In the genomic region with DNA sequence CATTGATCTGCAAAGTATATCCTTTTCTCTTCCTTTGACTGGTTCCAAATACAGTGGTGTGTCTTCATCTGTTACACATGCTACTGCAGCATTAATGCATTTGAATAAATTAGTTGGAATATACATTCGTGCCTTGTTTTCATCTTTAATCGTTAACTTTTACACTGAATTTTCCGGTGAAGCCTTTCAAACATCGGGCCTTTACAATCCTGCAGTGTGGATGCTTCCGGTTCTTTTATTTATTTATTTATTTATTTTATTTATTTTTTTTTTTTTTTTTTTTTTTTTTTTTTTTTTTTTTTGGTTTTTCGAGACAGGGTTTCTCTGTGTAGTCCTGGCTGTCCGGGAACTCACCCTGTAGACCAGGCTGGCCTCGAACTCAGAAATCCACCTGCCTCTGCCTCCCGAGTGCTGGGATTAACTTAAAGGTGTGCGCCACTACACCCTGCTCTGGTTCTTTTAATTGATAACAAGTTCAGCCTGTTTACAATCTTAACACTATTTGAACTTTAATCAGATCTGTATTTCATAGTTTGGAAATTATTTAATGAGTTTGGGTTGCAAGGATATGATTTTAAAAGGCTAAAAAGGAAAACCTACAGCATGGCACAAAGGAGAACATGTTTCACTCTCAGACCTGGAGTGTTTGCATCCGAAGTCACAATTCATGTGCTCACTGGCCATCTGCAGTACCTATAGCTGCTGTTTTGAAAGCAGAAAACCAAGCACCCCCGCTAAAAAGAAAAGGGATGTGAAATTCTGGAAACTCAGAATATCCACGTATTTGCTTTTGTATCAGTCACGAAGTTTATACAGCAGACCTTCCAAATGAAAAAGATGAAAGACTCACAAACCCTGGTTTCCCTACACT, we compare ENCODE assay signal across 8 mouse cellular contexts. TPM values are rescaled to one million over a fixed set of nuclear protein-coding genes. Genes with fewer than 3 reads are reported as not detected.
DNase-seq lines count a peak whose midpoint lies in the region; ATAC-seq and TF ChIP-seq lines count a peak whose summit lies in the region.

No protein-coding gene starts in this region.

- peak overlapping the region; percentile 83 for H3K4me2 ChIP-seq in heart, embryonic 13.5 days
- H3K4me2 ChIP-seq in hindbrain, embryonic 11.5 days (replicated peaks; ENCODE audit: low read depth, low read length) = peak overlapping the region; percentile 63

- intact Hi-C loops in heart, postnatal 14 days (cut with DNase I) = no loop called here

- no peak for ATAC-seq in heart, embryonic 13.5 days (ENCODE audit: extremely low read depth, insufficient number of reproducible peaks, low FRiP score, low TSS enrichment)
- peak; percentile 56 for ATAC-seq in hindbrain, embryonic 11.5 days (ENCODE audit: low FRiP score)

- H3K36me3 ChIP-seq in heart, embryonic 13.5 days = peaks cover 42% of the 10 kb centered on the region
- H3K36me3 ChIP-seq in hindbrain, embryonic 11.5 days (ENCODE audit: control insufficient read depth, insufficient read depth, low read length) = peaks cover 9% of the 10 kb centered on the region; the same call in 1 of the 2 replicates
- H3K36me3 ChIP-seq in midbrain, embryonic 10.5 days = peaks cover 62% of the 10 kb centered on the region

- no peaks in the 10 kb centered on the region for H3K27me3 ChIP-seq in heart, embryonic 13.5 days (replicated peaks)
- H3K27me3 ChIP-seq in hindbrain, embryonic 11.5 days (ENCODE audit: control insufficient read depth, insufficient read depth, low read length) = no peaks in the 10 kb centered on the region
- H3K27me3 ChIP-seq in midbrain, embryonic 10.5 days (ENCODE audit: low read depth, poor library complexity, severe bottlenecking) = no peaks in the 10 kb centered on the region

- no peak for TF ChIP-seq POLR2A in bone marrow, adult 2 months (IDR thresholded peaks at IDR 0.05; ENCODE audit: borderline replicate concordance, control insufficient read depth, low read depth, low read length)

- peak overlapping the region; percentile 92 for H3K9ac ChIP-seq in heart, embryonic 13.5 days
- H3K9ac ChIP-seq in hindbrain, embryonic 11.5 days (ENCODE audit: low read depth, low read length) = peak overlapping the region; percentile 90; the same call in 1 of the 2 replicates

- peak overlapping the region; percentile 92 for H3K27ac ChIP-seq in heart, embryonic 13.5 days (replicated peaks)
- peak overlapping the region; percentile 98 for H3K27ac ChIP-seq in bone marrow, adult 2 months (ENCODE audit: control insufficient read depth, insufficient read depth, low read depth, low read length, poor library complexity)
- peak overlapping the region; percentile 30; the same call in 1 of the 2 replicates for H3K27ac ChIP-seq in hindbrain, embryonic 11.5 days (ENCODE audit: low read depth, low read length)
- peak overlapping the region; percentile 98 for H3K27ac ChIP-seq in midbrain, embryonic 10.5 days (replicated peaks)

- no peaks in the 10 kb centered on the region for H3K9me3 ChIP-seq in heart, embryonic 13.5 days
- no peaks in the 10 kb centered on the region for H3K9me3 ChIP-seq in hindbrain, embryonic 11.5 days (ENCODE audit: control insufficient read depth, low read length)
- no peaks in the 10 kb centered on the region for H3K9me3 ChIP-seq in midbrain, embryonic 10.5 days (replicated peaks)

- TF ChIP-seq CTCF in bone marrow, adult 2 months (IDR thresholded peaks at IDR 0.05; ENCODE audit: control insufficient read depth, insufficient read depth, low read length) = no peak

- peak overlapping the region; percentile 83 for H3K4me3 ChIP-seq in heart, embryonic 13.5 days
- peak overlapping the region; percentile 96 for H3K4me3 ChIP-seq in bone marrow, adult 2 months (replicated peaks; ENCODE audit: control insufficient read depth, low read depth, low read length)
- H3K4me3 ChIP-seq in hindbrain, embryonic 11.5 days (ENCODE audit: low read depth, low read length) = peak overlapping the region; percentile 93
- peak overlapping the region; percentile 93 for H3K4me3 ChIP-seq in midbrain, embryonic 10.5 days

- 61% methylated on average over 13 of the region's 14 CpGs for WGBS in heart, embryonic 13.5 days
- 53% methylated on average over 14 of the region's 14 CpGs for WGBS in bone marrow, adult 2 months
- 66% methylated on average over 13 of the region's 14 CpGs for WGBS in hindbrain, embryonic 11.5 days
- WGBS in midbrain, embryonic 10.5 days = 71% methylated on average over 14 of the region's 14 CpGs

- H3K4me1 ChIP-seq in heart, embryonic 13.5 days = peaks cover 22% of the 10 kb centered on the region
- H3K4me1 ChIP-seq in bone marrow, adult 2 months (ENCODE audit: control insufficient read depth, insufficient read depth, low read length) = no peaks in the 10 kb centered on the region; the same call in 1 of the 2 replicates
- peaks cover 3% of the 10 kb centered on the region; the same call in 1 of the 2 replicates for H3K4me1 ChIP-seq in hindbrain, embryonic 11.5 days (replicated peaks; ENCODE audit: control insufficient read depth, insufficient read depth, low read length)
- H3K4me1 ChIP-seq in midbrain, embryonic 10.5 days = peaks cover 21% of the 10 kb centered on the region

- DNase-seq in heart, postnatal 14 days = no peak
- DNase-seq in hindbrain, embryonic 11.5 days (ENCODE audit: low spot score) = no peak
- no peak for DNase-seq in midbrain, embryonic 10.5 days (ENCODE audit: low spot score)
- no peak for DNase-seq in retina, embryonic 14.5 days (ENCODE audit: low spot score)
- no peak for DNase-seq in cerebellum, postnatal 4 days (ENCODE audit: low spot score in 2 of 2)
- no peak for DNase-seq in spleen, postnatal 36 days (ENCODE audit: low spot score in 2 of 2)

RNA-seq across cellular contexts. Expression of gene Gtf2a2, which starts 0.6 kb away (rescaled TPM):
- polyA plus RNA-seq in heart, embryonic 13.5 days (2015; fragmentation: Nextera tagmentation; extraction: Ambion mirVana) = 150 and 170 TPM in 2 replicates
- 10 to 100 TPM; 59.4 to 65.2 TPM for total RNA-seq in heart, postnatal 14 days (2021)
- polyA plus RNA-seq in bone marrow, adult 2 months (2011; ENCODE audit: insufficient read depth, insufficient read length, low replicate concordance, missing spikeins) = 71.1 and 78.5 TPM in 2 replicates
- polyA plus RNA-seq in hindbrain, embryonic 11.5 days (2014; fragmentation: Nextera tagmentation; extraction: Ambion mirVana) = 199 and 220 TPM in 2 replicates
- polyA plus RNA-seq in midbrain, embryonic 10.5 days (2016; fragmentation: Nextera tagmentation; extraction: Ambion mirVana) = 200 TPM in 2 replicates

RNA-seq across cellular contexts. Expression of gene Bnip2, which starts 22.5 kb away (rescaled TPM):
- polyA plus RNA-seq in heart, embryonic 13.5 days (2015; fragmentation: Nextera tagmentation; extraction: Ambion mirVana) = 99.8 and 114 TPM in 2 replicates
- total RNA-seq in heart, postnatal 14 days (2021) = 10 to 100 TPM; 90.4 to 95.3 TPM
- 42.5 and 63.5 TPM in 2 replicates for polyA plus RNA-seq in bone marrow, adult 2 months (2011; ENCODE audit: insufficient read depth, insufficient read length, low replicate concordance, missing spikeins)
- polyA plus RNA-seq in hindbrain, embryonic 11.5 days (2014; fragmentation: Nextera tagmentation; extraction: Ambion mirVana) = 124 and 126 TPM in 2 replicates
- polyA plus RNA-seq in midbrain, embryonic 10.5 days (2016; fragmentation: Nextera tagmentation; extraction: Ambion mirVana) = 102 and 106 TPM in 2 replicates

RNA-seq across cellular contexts. Expression of gene Gcnt3, which starts 26.1 kb away (rescaled TPM):
- polyA plus RNA-seq in heart, embryonic 13.5 days (2015; fragmentation: Nextera tagmentation; extraction: Ambion mirVana) = not detected in 2 replicates
- not detected for total RNA-seq in heart, postnatal 14 days (2021)
- 0.59 and 0.70 TPM in 2 replicates for polyA plus RNA-seq in bone marrow, adult 2 months (2011; ENCODE audit: insufficient read depth, insufficient read length, low replicate concordance, missing spikeins)
- polyA plus RNA-seq in hindbrain, embryonic 11.5 days (2014; fragmentation: Nextera tagmentation; extraction: Ambion mirVana) = 0.03 TPM in 1 of 2 replicates, not detected in the other
- not detected in 2 replicates for polyA plus RNA-seq in midbrain, embryonic 10.5 days (2016; fragmentation: Nextera tagmentation; extraction: Ambion mirVana)

Comparison
In these comparisons a context has a peak if more than half of its experiments do, and no peak if none do; other contexts are left out.
1. H3K27ac ChIP-seq: peak in every context shown above with its lines; median percentile 98 in bone marrow, adult 2 months; 98 in midbrain, embryonic 10.5 days; 92 in heart, embryonic 13.5 days; 30 in hindbrain, embryonic 11.5 days.